Mouse (Mus musculus): ENCODE measurements at regions not wholly inside any gene's neighbourhood (a gene's known extent, or its start where the extent isn't known, plus 50 kb on each side); places are given as distances from the start of the nearest gene placed in this dataset.

DNA sequence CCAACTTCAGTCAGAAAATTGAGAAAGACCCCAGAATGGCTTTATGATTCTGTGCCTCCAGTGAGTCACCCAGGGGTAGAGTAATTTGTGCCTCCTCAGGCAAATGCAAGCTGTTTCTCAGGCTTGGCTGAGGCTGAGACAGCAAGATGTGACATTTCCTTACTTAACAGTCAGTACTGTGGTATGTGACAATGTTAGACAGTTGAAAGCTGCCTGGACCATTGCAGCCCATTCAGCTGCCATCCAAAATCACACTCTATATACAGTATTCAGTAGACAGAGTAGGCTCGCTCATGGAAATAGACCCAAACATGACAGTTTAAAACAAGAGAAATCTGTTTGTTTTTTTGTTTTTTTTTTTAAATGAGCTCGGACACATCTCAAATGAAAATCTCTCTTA lies 477.1 kb upstream of the Nbea start:
- TF ChIP-seq POLR2A (IDR thresholded peaks at IDR 0.05; ENCODE audit: insufficient read depth, low read depth, low read length) (no peak), CTCF (IDR thresholded peaks at IDR 0.05) (no peak)
